Comparison of ENCODE assay signal across 28 mouse cellular contexts in genomic region chr9:96345750-96346149, GRCm38 (mm10).
"Had no signal": no experiment of that assay in that cellular context is flagged by ENCODE, and none has a peak within 500 bp of the region (broad histone marks: within the 10 kb centered on the region; RNA-seq: fewer than 3 reads in every experiment).

No protein-coding gene starts in this region.

- ATAC-seq: forebrain, embryonic 13.5 days; forebrain, embryonic 14.5 days; forebrain, embryonic 15.5 days; forebrain, embryonic 16.5 days; forebrain, postnatal 0 days had no signal

- H3K9ac ChIP-seq: embryonic facial prominence, embryonic 12.5 days; embryonic facial prominence, embryonic 13.5 days; embryonic facial prominence, embryonic 15.5 days; forebrain, embryonic 12.5 days; forebrain, embryonic 13.5 days; forebrain, embryonic 15.5 days; forebrain, postnatal 0 days had no signal

- H3K27ac ChIP-seq: embryonic facial prominence, embryonic 10.5 days; embryonic facial prominence, embryonic 12.5 days; embryonic facial prominence, embryonic 13.5 days; embryonic facial prominence, embryonic 15.5 days; forebrain, embryonic 10.5 days; forebrain, embryonic 12.5 days; forebrain, embryonic 13.5 days; forebrain, embryonic 15.5 days; gastrocnemius, adult 2 months; heart, embryonic 10.5 days had no signal

- H3K27me3 ChIP-seq: embryonic facial prominence, embryonic 12.5 days; embryonic facial prominence, embryonic 13.5 days; embryonic facial prominence, embryonic 15.5 days; forebrain, embryonic 12.5 days; forebrain, embryonic 13.5 days; forebrain, embryonic 15.5 days had no signal

- H3K4me3 ChIP-seq: embryonic facial prominence, embryonic 10.5 days; embryonic facial prominence, embryonic 12.5 days; embryonic facial prominence, embryonic 13.5 days; embryonic facial prominence, embryonic 15.5 days; erythroblast, embryonic 14.5 days; forebrain, embryonic 10.5 days; forebrain, embryonic 12.5 days; forebrain, embryonic 13.5 days; forebrain, embryonic 15.5 days; gastrocnemius, adult 2 months; heart, embryonic 10.5 days had no signal

- DNase-seq: cerebellum, adult 2 months; cerebellum, adult 8-10 months; cerebellum, adult 9-10 months; cerebellum, adult 9-11 months; cerebellum, postnatal 10 days; cerebellum, postnatal 14 days; cerebellum, postnatal 25 days; cerebellum, postnatal 36 days; embryo, embryonic 11 days; forebrain, postnatal 0 days; gastrocnemius, adult 2 months; gastrocnemius, postnatal 10 days; gastrocnemius, postnatal 14 days; gastrocnemius, postnatal 25 days; gastrocnemius, postnatal 36 days; heart, adult 18-20 months had no signal

- H3K4me1 ChIP-seq: embryonic facial prominence, embryonic 10.5 days; embryonic facial prominence, embryonic 12.5 days; embryonic facial prominence, embryonic 13.5 days; forebrain, embryonic 12.5 days; forebrain, embryonic 13.5 days; forebrain, embryonic 15.5 days had no signal
